Mouse (Mus musculus): ENCODE data around the gene Gtf2i. TPM values are rescaled to one million over a fixed set of nuclear protein-coding genes. Genes with fewer than 3 reads are reported as not detected.

Gtf2i gene
- polyA plus RNA-seq, 1 experiment from 2014 or later, result 239 TPM

DNA sequence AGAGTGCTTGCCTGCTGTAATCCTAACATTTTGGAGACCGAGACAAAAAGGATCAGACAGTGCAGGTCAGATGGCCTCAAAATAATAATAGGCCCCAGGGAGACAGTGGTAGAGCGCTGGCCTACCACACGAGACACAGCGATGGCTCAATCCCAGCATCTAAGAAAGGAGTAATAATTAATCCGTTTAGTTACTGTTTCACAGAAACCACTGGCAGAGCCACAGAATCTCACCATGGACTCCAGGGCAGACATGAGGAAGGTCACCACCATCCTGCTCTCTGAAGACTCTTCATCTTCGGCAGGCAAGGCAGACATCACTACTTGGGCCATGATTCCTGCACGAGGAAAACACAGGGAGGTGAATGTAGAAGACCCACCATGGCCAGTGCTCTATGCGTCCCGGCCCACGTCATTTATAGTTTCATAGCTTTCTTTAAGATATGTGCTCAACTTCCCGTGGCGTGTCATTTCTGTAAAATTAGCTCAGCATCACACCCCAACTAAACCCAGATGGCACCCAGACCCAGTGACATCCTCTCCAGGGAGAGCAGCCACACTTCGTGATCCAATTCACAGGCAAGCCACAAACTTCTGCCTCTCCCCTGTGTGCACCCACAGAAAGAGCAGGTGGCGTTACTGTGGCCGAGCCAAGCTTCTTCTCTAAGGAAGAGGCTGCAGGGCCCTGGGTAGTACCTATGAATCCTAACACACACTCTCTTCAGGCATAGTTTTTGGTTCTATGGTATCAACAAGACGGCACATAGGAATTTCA lies 19.1 kb downstream of the Gtf2i start:
- Histone ChIP-seq H3K36me3 (ENCODE audit: control insufficient read depth, insufficient read depth, low read length) (peaks cover 35% of the 10 kb centered on the region), H3K27me3 (ENCODE audit: control insufficient read depth, insufficient read depth, low read length) (no peaks in the 10 kb centered on the region), H3K4me1 (replicated peaks; ENCODE audit: control insufficient read depth, insufficient read depth, low read length) (no peaks in the 10 kb centered on the region), H3K4me2 (ENCODE audit: low read depth, low read length, severe bottlenecking) (no peak overlapping the region), H3K27ac (ENCODE audit: low read depth, low read length) (no peak overlapping the region), H3K9me3 (ENCODE audit: control insufficient read depth, low read length) (no peaks in the 10 kb centered on the region; the same call in 1 of the 2 replicates), H3K9ac (ENCODE audit: low read length) (no peak overlapping the region), H3K4me3 (ENCODE audit: low read depth, low read length) (no peak overlapping the region)
- WGBS, result 96% methylated on average over 16 of the region's 16 CpGs
- no peak for DNase-seq (ENCODE audit: low spot score)
- no peak for ATAC-seq (replicated peaks; ENCODE audit: low FRiP score)

GRCm38 (mm10) chr5:134294606-134295005 lies 20.0 kb downstream of the Gtf2i start:
- 96% methylated on average over 7 of the region's 7 CpGs for WGBS
- H3K4me2 ChIP-seq (ENCODE audit: low read depth, low read length, severe bottlenecking), result no peak overlapping the region

DNA sequence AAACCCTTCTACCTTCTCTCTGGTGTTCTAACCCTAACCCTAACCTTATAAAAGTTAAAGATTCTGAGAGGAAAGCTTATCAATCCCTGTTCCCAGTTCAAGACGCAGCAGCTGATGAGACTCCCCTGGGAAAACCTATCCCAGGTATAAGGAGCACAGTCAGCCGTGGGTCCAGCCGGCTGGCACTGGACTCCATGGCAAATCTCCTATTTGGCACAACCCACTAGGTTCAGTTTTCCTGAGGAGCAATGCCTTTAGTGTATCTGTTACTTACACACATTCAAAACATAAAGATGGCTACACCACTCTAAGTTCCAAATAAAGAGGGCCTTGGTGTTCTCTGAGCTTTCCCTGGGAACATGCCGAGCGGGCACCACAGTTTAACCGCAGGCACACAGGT lies 23.5 kb downstream of the Gtf2i start:
- DNase-seq (ENCODE audit: low spot score) (no peak), ATAC-seq (replicated peaks; ENCODE audit: low FRiP score) (no peak)
- no peaks in the 10 kb centered on the region for H3K9me3 ChIP-seq (ENCODE audit: control insufficient read depth, low read length)
- no peaks in the 10 kb centered on the region for H3K27me3 ChIP-seq (ENCODE audit: control insufficient read depth, insufficient read depth, low read length)
- no peak overlapping the region for H3K27ac ChIP-seq (ENCODE audit: low read depth, low read length)
- no peak overlapping the region for H3K4me3 ChIP-seq (ENCODE audit: low read depth, low read length)
- no peak overlapping the region for H3K4me2 ChIP-seq (ENCODE audit: low read depth, low read length, severe bottlenecking)
- H3K36me3 ChIP-seq (ENCODE audit: control insufficient read depth, insufficient read depth, low read length), result peaks cover 44% of the 10 kb centered on the region
- WGBS, result 93% methylated on average over 6 of the region's 6 CpGs
- H3K9ac ChIP-seq (ENCODE audit: low read length), result no peak overlapping the region
- no peaks in the 10 kb centered on the region for H3K4me1 ChIP-seq (replicated peaks; ENCODE audit: control insufficient read depth, insufficient read depth, low read length)

More at GRCm38 (mm10) chr5:134294606-134295005, 20.0 kb downstream of the Gtf2i start:
- H3K9me3 ChIP-seq (ENCODE audit: control insufficient read depth, low read length), result no peaks in the 10 kb centered on the region
- DNase-seq (ENCODE audit: low spot score) (no peak), ATAC-seq (replicated peaks; ENCODE audit: low FRiP score) (no peak)
- no peak overlapping the region for H3K4me3 ChIP-seq (ENCODE audit: low read depth, low read length)
- no peak overlapping the region for H3K27ac ChIP-seq (ENCODE audit: low read depth, low read length)
- no peak overlapping the region for H3K9ac ChIP-seq (ENCODE audit: low read length)
- peaks cover 35% of the 10 kb centered on the region; the same call in 1 of the 2 replicates for H3K36me3 ChIP-seq (ENCODE audit: control insufficient read depth, insufficient read depth, low read length)
- no peaks in the 10 kb centered on the region for H3K4me1 ChIP-seq (replicated peaks; ENCODE audit: control insufficient read depth, insufficient read depth, low read length)
- H3K27me3 ChIP-seq (ENCODE audit: control insufficient read depth, insufficient read depth, low read length), result no peaks in the 10 kb centered on the region

- no peaks in the 10 kb centered on the region for H3K4me1 ChIP-seq (replicated peaks; ENCODE audit: control insufficient read depth, insufficient read depth, low read length)
- 92% methylated on average over 12 of the region's 12 CpGs for WGBS
- DNase-seq (ENCODE audit: low spot score), result no peak
- peaks cover 45% of the 10 kb centered on the region for H3K36me3 ChIP-seq (ENCODE audit: control insufficient read depth, insufficient read depth, low read length)
- no peak overlapping the region for H3K9ac ChIP-seq (ENCODE audit: low read length)
- H3K9me3 ChIP-seq (ENCODE audit: control insufficient read depth, low read length), result no peaks in the 10 kb centered on the region
- ATAC-seq (replicated peaks; ENCODE audit: low FRiP score), result no peak
- H3K27me3 ChIP-seq (ENCODE audit: control insufficient read depth, insufficient read depth, low read length), result no peaks in the 10 kb centered on the region
- H3K27ac ChIP-seq (ENCODE audit: low read depth, low read length), result no peak overlapping the region
- H3K4me3 ChIP-seq (ENCODE audit: low read depth, low read length), result no peak overlapping the region
- H3K4me2 ChIP-seq (ENCODE audit: low read depth, low read length, severe bottlenecking), result no peak overlapping the region
These were observed 24.5 kb downstream of the Gtf2i start for GRCm38 (mm10) chr5:134289935-134290560.

DNA sequence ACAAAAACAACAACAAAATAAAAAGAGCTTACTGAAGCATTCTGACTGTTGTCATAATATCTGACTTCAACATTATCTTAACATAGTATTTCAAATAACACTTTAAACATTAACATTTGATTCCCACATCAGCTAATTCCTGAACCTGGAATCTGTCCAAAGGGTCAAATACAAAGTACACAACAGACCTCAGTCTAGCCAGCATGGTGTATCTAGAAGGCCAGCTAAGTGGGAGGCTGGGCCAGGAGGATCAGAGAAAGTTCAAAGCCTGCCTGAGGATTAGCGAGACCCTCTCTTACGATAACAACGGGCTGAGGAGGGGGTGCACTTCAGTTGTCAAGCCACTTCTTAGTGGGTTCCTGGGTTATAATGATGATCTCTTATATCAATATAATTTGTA lies 26.5 kb downstream of the Gtf2i start:
- H3K9me3 ChIP-seq (ENCODE audit: control insufficient read depth, low read length), result no peaks in the 10 kb centered on the region

GRCm38 (mm10) chr5:134284921-134285320 lies 29.6 kb downstream of the Gtf2i start:
- Histone ChIP-seq H3K27ac (ENCODE audit: low read depth, low read length) (no peak overlapping the region), H3K27me3 (ENCODE audit: control insufficient read depth, insufficient read depth, low read length) (no peaks in the 10 kb centered on the region), H3K36me3 (ENCODE audit: control insufficient read depth, insufficient read depth, low read length) (peaks cover 24% of the 10 kb centered on the region), H3K9ac (ENCODE audit: low read length) (no peak overlapping the region), H3K4me2 (ENCODE audit: low read depth, low read length, severe bottlenecking) (no peak overlapping the region), H3K4me3 (ENCODE audit: low read depth, low read length) (no peak overlapping the region), H3K9me3 (ENCODE audit: control insufficient read depth, low read length) (no peaks in the 10 kb centered on the region), H3K4me1 (replicated peaks; ENCODE audit: control insufficient read depth, insufficient read depth, low read length) (no peaks in the 10 kb centered on the region)
- 95% methylated on average over 12 of the region's 12 CpGs for WGBS
- ATAC-seq (replicated peaks; ENCODE audit: low FRiP score) (no peak), DNase-seq (ENCODE audit: low spot score) (no peak)

More for the DNA sequence above, 26.5 kb downstream of the Gtf2i start:
- Histone ChIP-seq H3K36me3 (ENCODE audit: control insufficient read depth, insufficient read depth, low read length) (peaks cover 39% of the 10 kb centered on the region), H3K9ac (ENCODE audit: low read length) (no peak overlapping the region), H3K4me1 (replicated peaks; ENCODE audit: control insufficient read depth, insufficient read depth, low read length) (no peaks in the 10 kb centered on the region), H3K27ac (ENCODE audit: low read depth, low read length) (no peak overlapping the region), H3K4me2 (ENCODE audit: low read depth, low read length, severe bottlenecking) (no peak overlapping the region), H3K4me3 (ENCODE audit: low read depth, low read length) (no peak overlapping the region), H3K27me3 (ENCODE audit: control insufficient read depth, insufficient read depth, low read length) (no peaks in the 10 kb centered on the region)
- 87% methylated on average over 3 of the region's 3 CpGs for WGBS
- no peak for DNase-seq (ENCODE audit: low spot score)
- ATAC-seq (replicated peaks; ENCODE audit: low FRiP score), result no peak

- Histone ChIP-seq H3K4me2 (ENCODE audit: low read depth, low read length, severe bottlenecking) (no peak overlapping the region), H3K27me3 (ENCODE audit: control insufficient read depth, insufficient read depth, low read length) (no peaks in the 10 kb centered on the region), H3K4me1 (replicated peaks; ENCODE audit: control insufficient read depth, insufficient read depth, low read length) (no peaks in the 10 kb centered on the region), H3K4me3 (ENCODE audit: low read depth, low read length) (no peak overlapping the region), H3K9ac (ENCODE audit: low read length) (no peak overlapping the region), H3K36me3 (ENCODE audit: control insufficient read depth, insufficient read depth, low read length) (peaks cover 19% of the 10 kb centered on the region), H3K9me3 (ENCODE audit: control insufficient read depth, low read length) (no peaks in the 10 kb centered on the region), H3K27ac (ENCODE audit: low read depth, low read length) (no peak overlapping the region)
- WGBS, result 94% methylated on average over 9 of the region's 9 CpGs
- ATAC-seq (replicated peaks; ENCODE audit: low FRiP score) (no peak), DNase-seq (ENCODE audit: low spot score) (no peak)
These were observed 32.0 kb downstream of the Gtf2i start for GRCm38 (mm10) chr5:134282603-134283002.

- H3K36me3 ChIP-seq (ENCODE audit: control insufficient read depth, insufficient read depth, low read length), result peaks cover 14% of the 10 kb centered on the region
- 76% methylated on average over 3 of the region's 3 CpGs for WGBS
- H3K9ac ChIP-seq (ENCODE audit: low read length), result no peak overlapping the region
- DNase-seq (ENCODE audit: low spot score), result no peak
- H3K4me3 ChIP-seq (ENCODE audit: low read depth, low read length), result no peak overlapping the region
- no peak overlapping the region for H3K4me2 ChIP-seq (ENCODE audit: low read depth, low read length, severe bottlenecking)
- H3K4me1 ChIP-seq (replicated peaks; ENCODE audit: control insufficient read depth, insufficient read depth, low read length), result no peaks in the 10 kb centered on the region
- H3K27me3 ChIP-seq (ENCODE audit: control insufficient read depth, insufficient read depth, low read length), result no peaks in the 10 kb centered on the region
- no peak overlapping the region for H3K27ac ChIP-seq (ENCODE audit: low read depth, low read length)
- no peak for ATAC-seq (replicated peaks; ENCODE audit: low FRiP score)
- H3K9me3 ChIP-seq (ENCODE audit: control insufficient read depth, low read length), result no peaks in the 10 kb centered on the region
These were observed 32.5 kb downstream of the Gtf2i start for GRCm38 (mm10) chr5:134282076-134282475.

Measured in forebrain, embryonic 11.5 days (tissue).